Mouse (Mus musculus): ENCODE results near the gene Rag2. TPM values are rescaled to one million over a fixed set of nuclear protein-coding genes. Genes with fewer than 3 reads are reported as not detected.

The Rag2 gene
- polyA plus RNA-seq, 1 experiment from 2014 or later: not detected

GRCm38 (mm10) chr2:101639840-101640350 is 15.4 kb downstream of the Rag2 start:
- ATAC-seq (ENCODE audit: low FRiP score, low TSS enrichment) (no peak), DNase-seq (no peak)
- no peak overlapping the region for H3K4me3 ChIP-seq (replicated peaks; ENCODE audit: low read depth, low read length)
- no peak overlapping the region for H3K4me2 ChIP-seq (ENCODE audit: low read length)
- 81% methylated on average over 3 of the region's 3 CpGs for WGBS
- H3K4me1 ChIP-seq (ENCODE audit: control insufficient read depth, insufficient read depth, low read length): peaks cover 5% of the 10 kb centered on the region; the same call in 1 of the 2 replicates
- H3K27me3 ChIP-seq (ENCODE audit: control insufficient read depth, insufficient read depth, low read length): no peaks in the 10 kb centered on the region
- no peaks in the 10 kb centered on the region for H3K9me3 ChIP-seq (ENCODE audit: control insufficient read depth, low read length)
- no peak overlapping the region for H3K27ac ChIP-seq (replicated peaks; ENCODE audit: low read depth, low read length)
- H3K9ac ChIP-seq (replicated peaks; ENCODE audit: low read length): no peak overlapping the region
- no peaks in the 10 kb centered on the region for H3K36me3 ChIP-seq (ENCODE audit: control insufficient read depth, insufficient read depth, low read length)

GRCm38 (mm10) chr2:101645841-101646240 is 21.3 kb downstream of the Rag2 start:
- 88% methylated on average over 1 of the region's 1 CpGs for WGBS
- no peaks in the 10 kb centered on the region for H3K27me3 ChIP-seq (ENCODE audit: control insufficient read depth, insufficient read depth, low read length)
- no peak for ATAC-seq (ENCODE audit: low FRiP score, low TSS enrichment)

GRCm38 (mm10) chr2:101648361-101648760 is 23.8 kb downstream of the Rag2 start:
- Histone ChIP-seq H3K4me3 (replicated peaks; ENCODE audit: low read depth, low read length) (no peak overlapping the region), H3K36me3 (ENCODE audit: control insufficient read depth, insufficient read depth, low read length) (no peaks in the 10 kb centered on the region), H3K4me2 (ENCODE audit: low read length) (no peak overlapping the region), H3K4me1 (ENCODE audit: control insufficient read depth, insufficient read depth, low read length) (no peaks in the 10 kb centered on the region), H3K27me3 (ENCODE audit: control insufficient read depth, insufficient read depth, low read length) (no peaks in the 10 kb centered on the region), H3K9ac (replicated peaks; ENCODE audit: low read length) (no peak overlapping the region), H3K27ac (replicated peaks; ENCODE audit: low read depth, low read length) (no peak overlapping the region), H3K9me3 (ENCODE audit: control insufficient read depth, low read length) (no peaks in the 10 kb centered on the region)
- ATAC-seq (ENCODE audit: low FRiP score, low TSS enrichment): no peak
- WGBS: 27% methylated on average over 2 of the region's 2 CpGs
- no peak for DNase-seq

More at GRCm38 (mm10) chr2:101645841-101646240, 21.3 kb downstream of the Rag2 start:
- Histone ChIP-seq H3K4me1 (ENCODE audit: control insufficient read depth, insufficient read depth, low read length) (no peaks in the 10 kb centered on the region), H3K4me3 (replicated peaks; ENCODE audit: low read depth, low read length) (no peak overlapping the region), H3K4me2 (ENCODE audit: low read length) (no peak overlapping the region), H3K9me3 (ENCODE audit: control insufficient read depth, low read length) (no peaks in the 10 kb centered on the region), H3K27ac (replicated peaks; ENCODE audit: low read depth, low read length) (no peak overlapping the region), H3K9ac (replicated peaks; ENCODE audit: low read length) (no peak overlapping the region), H3K36me3 (ENCODE audit: control insufficient read depth, insufficient read depth, low read length) (no peaks in the 10 kb centered on the region)
- DNase-seq: no peak

- Histone ChIP-seq H3K9ac (replicated peaks; ENCODE audit: low read length) (no peak within 1 kb of the TSS), H3K4me1 (ENCODE audit: control insufficient read depth, insufficient read depth, low read length) (no peaks in the 10 kb centered on the region), H3K36me3 (ENCODE audit: control insufficient read depth, insufficient read depth, low read length) (no peaks in the 10 kb centered on the region), H3K27me3 (ENCODE audit: control insufficient read depth, insufficient read depth, low read length) (no peaks in the 10 kb centered on the region), H3K9me3 (ENCODE audit: control insufficient read depth, low read length) (no peaks in the 10 kb centered on the region), H3K4me2 (ENCODE audit: low read length) (no peak within 1 kb of the TSS), H3K27ac (replicated peaks; ENCODE audit: low read depth, low read length) (no peak within 1 kb of the TSS), H3K4me3 (replicated peaks; ENCODE audit: low read depth, low read length) (no peak within 1 kb of the TSS)
- DNase-seq: no peak
- ATAC-seq (ENCODE audit: low FRiP score, low TSS enrichment): no peak
- WGBS: 38% methylated on average over 8 of the region's 8 CpGs
These were observed 24.7 kb downstream of the Rag2 start, which contains the start of the genes Rag1 and B230118H07Rik for GRCm38 (mm10) chr2:101649114-101649671. Gene Rag1 (minus strand): TSS chr2:101649501. Gene B230118H07Rik (minus strand): TSS chr2:101649532.

GRCm38 (mm10) chr2:101650446-101650845 is 25.9 kb downstream of the Rag2 start:
- ATAC-seq (ENCODE audit: low FRiP score, low TSS enrichment) (no peak), DNase-seq (no peak)
- no peaks in the 10 kb centered on the region for H3K4me1 ChIP-seq (ENCODE audit: control insufficient read depth, insufficient read depth, low read length)
- no peaks in the 10 kb centered on the region for H3K36me3 ChIP-seq (ENCODE audit: control insufficient read depth, insufficient read depth, low read length)
- no peak overlapping the region for H3K4me2 ChIP-seq (ENCODE audit: low read length)
- H3K9me3 ChIP-seq (ENCODE audit: control insufficient read depth, low read length): no peaks in the 10 kb centered on the region
- H3K4me3 ChIP-seq (replicated peaks; ENCODE audit: low read depth, low read length): no peak overlapping the region
- no peak overlapping the region for H3K27ac ChIP-seq (replicated peaks; ENCODE audit: low read depth, low read length)
- 46% methylated on average over 1 of the region's 1 CpGs for WGBS
- H3K9ac ChIP-seq (replicated peaks; ENCODE audit: low read length): no peak overlapping the region
- H3K27me3 ChIP-seq (ENCODE audit: control insufficient read depth, insufficient read depth, low read length): no peaks in the 10 kb centered on the region; the same call in 1 of the 2 replicates

GRCm38 (mm10) chr2:101652204-101652920 is 27.8 kb downstream of the Rag2 start:
- Histone ChIP-seq H3K27ac (replicated peaks; ENCODE audit: low read depth, low read length) (no peak overlapping the region), H3K4me1 (ENCODE audit: control insufficient read depth, insufficient read depth, low read length) (no peaks in the 10 kb centered on the region), H3K36me3 (ENCODE audit: control insufficient read depth, insufficient read depth, low read length) (no peaks in the 10 kb centered on the region), H3K4me3 (replicated peaks; ENCODE audit: low read depth, low read length) (peak overlapping the region; percentile 27), H3K9ac (replicated peaks; ENCODE audit: low read length) (no peak overlapping the region; the same call in 1 of the 2 replicates), H3K27me3 (ENCODE audit: control insufficient read depth, insufficient read depth, low read length) (no peaks in the 10 kb centered on the region; the same call in 1 of the 2 replicates), H3K4me2 (ENCODE audit: low read length) (peak overlapping the region; percentile 63), H3K9me3 (ENCODE audit: control insufficient read depth, low read length) (no peaks in the 10 kb centered on the region)
- WGBS: 31% methylated on average over 14 of the region's 14 CpGs
- ATAC-seq (ENCODE audit: low FRiP score, low TSS enrichment) (peak; percentile 46; the same call in 1 of the 2 replicates), DNase-seq (no peak)

GRCm38 (mm10) chr2:101652921-101653597 is 28.5 kb downstream of the Rag2 start:
- no peaks in the 10 kb centered on the region for H3K9me3 ChIP-seq (ENCODE audit: control insufficient read depth, low read length)
- 17% methylated on average over 14 of the region's 14 CpGs for WGBS
- H3K4me2 ChIP-seq (ENCODE audit: low read length): peak overlapping the region; percentile 63

GRCm38 (mm10) chr2:101660536-101660935 is 36.0 kb downstream of the Rag2 start:
- Histone ChIP-seq H3K9me3 (ENCODE audit: control insufficient read depth, low read length) (no peaks in the 10 kb centered on the region), H3K4me1 (ENCODE audit: control insufficient read depth, insufficient read depth, low read length) (no peaks in the 10 kb centered on the region), H3K9ac (replicated peaks; ENCODE audit: low read length) (no peak overlapping the region), H3K27ac (replicated peaks; ENCODE audit: low read depth, low read length) (no peak overlapping the region), H3K4me3 (replicated peaks; ENCODE audit: low read depth, low read length) (no peak overlapping the region), H3K36me3 (ENCODE audit: control insufficient read depth, insufficient read depth, low read length) (no peaks in the 10 kb centered on the region), H3K4me2 (ENCODE audit: low read length) (no peak overlapping the region), H3K27me3 (ENCODE audit: control insufficient read depth, insufficient read depth, low read length) (no peaks in the 10 kb centered on the region)
- ATAC-seq (ENCODE audit: low FRiP score, low TSS enrichment) (no peak), DNase-seq (no peak)
- WGBS: 79% methylated on average over 2 of the region's 2 CpGs

More at GRCm38 (mm10) chr2:101652921-101653597, 28.5 kb downstream of the Rag2 start:
- Histone ChIP-seq H3K27ac (replicated peaks; ENCODE audit: low read depth, low read length) (no peak overlapping the region), H3K4me1 (ENCODE audit: control insufficient read depth, insufficient read depth, low read length) (no peaks in the 10 kb centered on the region), H3K4me3 (replicated peaks; ENCODE audit: low read depth, low read length) (peak overlapping the region; percentile 27), H3K9ac (replicated peaks; ENCODE audit: low read length) (no peak overlapping the region; the same call in 1 of the 2 replicates), H3K27me3 (ENCODE audit: control insufficient read depth, insufficient read depth, low read length) (no peaks in the 10 kb centered on the region; the same call in 1 of the 2 replicates), H3K36me3 (ENCODE audit: control insufficient read depth, insufficient read depth, low read length) (no peaks in the 10 kb centered on the region)
- peak; percentile 95 for DNase-seq
- ATAC-seq (ENCODE audit: low FRiP score, low TSS enrichment): peak; percentile 60

Data from midbrain, embryonic 14.5 days (tissue).